Mouse (Mus musculus) CD8-positive naive resting alpha-beta T cell, adult 2 months (primary cell): ENCODE measurements around the gene Igfbp4.

Experiments used
- DNase-seq, 2 experiments: peaks; one replicate each; pipeline ENCODE4 v3.0.0; 2022; ENCODE audit warnings: low read depth in 2 of 2, low spot score in 2 of 2

Gene Igfbp4

GRCm38 (mm10) chr11:99041051-99041729, at the start of gene Igfbp4:
Gene Igfbp4, plus strand, starts transcription at chr11:99041244.
- peak in 1 of 2 experiments; percentile 36 for DNase-seq

GRCm38 (mm10) chr11:98995987-98996386, 45.1 kb upstream of the Igfbp4 start:
- no peak for DNase-seq

DNA sequence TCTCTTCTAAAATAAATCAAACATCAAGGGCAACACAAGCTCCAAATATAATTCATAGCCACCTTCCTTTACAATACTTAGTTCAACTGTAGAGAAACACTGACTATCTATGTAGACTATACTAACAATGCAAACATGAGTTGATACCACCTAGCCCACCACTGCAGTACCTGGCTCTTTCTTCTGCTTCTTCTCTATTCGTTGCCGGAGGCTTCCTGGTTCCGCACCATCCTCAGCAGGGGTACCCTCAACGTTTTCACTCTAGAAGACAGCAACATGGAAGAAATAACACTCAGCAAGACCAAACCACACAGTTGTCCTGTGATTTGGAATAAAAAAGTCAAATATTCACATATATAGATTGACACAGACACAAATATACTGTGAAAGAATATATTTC, 43.4 kb upstream of the Igfbp4 start:
- no peak for DNase-seq

GRCm38 (mm10) chr11:98998776-98999175, 42.3 kb upstream of the Igfbp4 start:
- no peak for DNase-seq

DNA sequence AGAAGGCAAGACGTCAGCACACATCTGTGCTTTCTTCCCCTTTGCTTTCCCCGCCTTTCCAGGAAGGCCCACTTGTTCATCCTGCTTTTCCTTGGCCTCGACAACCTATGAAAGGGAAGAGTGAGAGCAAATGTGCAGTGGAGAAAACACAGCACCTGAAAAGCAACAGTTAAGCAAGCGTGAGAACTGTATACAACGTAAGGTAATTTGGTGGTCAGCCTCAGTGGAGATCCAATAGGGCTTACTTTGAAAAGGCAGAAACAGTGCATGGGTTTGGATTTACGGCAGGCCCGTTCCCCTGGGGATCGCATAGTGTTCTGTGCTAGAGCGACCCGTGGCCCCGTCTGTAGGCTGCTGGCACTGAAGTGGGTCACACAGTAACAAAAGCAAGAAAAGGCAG, 41.8 kb upstream of the Igfbp4 start:
- no peak for DNase-seq

GRCm38 (mm10) chr11:99006788-99007187, 34.3 kb upstream of the Igfbp4 start:
- DNase-seq, result no peak

DNA sequence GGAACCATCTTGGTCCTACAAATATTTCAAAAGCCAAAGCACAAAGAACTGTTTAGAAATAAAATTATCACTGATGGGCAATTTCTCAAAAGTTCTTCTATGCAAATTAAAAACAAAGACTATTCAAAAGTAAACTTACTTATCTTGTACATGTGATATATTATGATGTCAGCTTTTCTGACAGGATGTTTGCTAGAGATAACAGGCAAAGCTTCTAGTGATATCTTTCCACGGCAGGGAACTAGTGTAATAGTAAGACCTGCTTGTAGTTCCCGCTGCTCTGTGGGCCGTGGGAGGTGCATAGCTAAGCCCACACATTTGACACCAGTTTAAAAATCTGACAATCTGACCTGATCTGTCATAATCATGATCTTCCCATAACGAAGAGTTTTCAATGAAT, 30.9 kb upstream of the Igfbp4 start:
- DNase-seq, result no peak

DNA sequence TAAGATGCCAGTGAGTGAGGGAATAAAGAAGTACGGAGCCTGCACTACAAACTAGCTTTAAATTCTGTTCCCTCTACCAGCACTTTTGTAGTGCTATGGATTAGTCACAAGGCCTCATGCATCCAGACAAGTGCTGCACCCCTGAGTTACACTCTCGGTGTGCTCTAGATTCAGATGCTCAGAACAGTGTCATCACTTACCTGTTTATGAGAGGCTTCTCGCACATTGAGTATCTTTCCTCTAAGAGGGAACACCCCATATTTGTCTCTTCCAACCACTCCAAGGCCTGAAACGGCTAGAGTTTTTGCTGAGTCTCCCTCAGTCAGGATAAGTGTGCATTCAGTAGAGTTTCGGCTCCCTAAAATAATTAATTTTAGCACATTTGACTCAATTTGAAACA, 30.3 kb upstream of the Igfbp4 start:
- DNase-seq, result no peak

GRCm38 (mm10) chr11:99013856-99014255, 27.2 kb upstream of the Igfbp4 start:
- DNase-seq, result no peak

- DNase-seq, result no peak
Observed at GRCm38 (mm10) chr11:99019844-99020243, 21.2 kb upstream of the Igfbp4 start.

- DNase-seq, result no peak
Observed at GRCm38 (mm10) chr11:99022384-99022933, 18.6 kb upstream of the Igfbp4 start.

DNA sequence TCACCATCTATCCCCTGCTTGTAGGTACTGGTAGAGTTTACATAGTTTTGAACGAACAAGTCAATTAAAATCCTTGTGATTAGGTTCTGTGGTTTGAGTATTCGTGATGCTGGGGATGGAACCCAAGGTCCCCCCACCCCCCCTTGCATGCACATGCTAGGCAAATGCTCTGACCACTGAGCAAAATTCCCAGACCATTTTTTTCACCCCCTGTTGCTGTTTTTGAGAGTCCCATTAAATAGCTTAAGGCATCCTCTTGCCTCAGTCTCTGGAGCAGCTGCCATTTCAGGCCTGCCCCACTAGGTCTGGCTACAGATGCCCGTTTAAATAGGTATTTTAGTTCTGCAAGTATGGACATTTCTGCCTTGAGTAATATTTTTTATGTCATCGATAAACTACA, 17.9 kb upstream of the Igfbp4 start:
- DNase-seq, result no peak

DNA sequence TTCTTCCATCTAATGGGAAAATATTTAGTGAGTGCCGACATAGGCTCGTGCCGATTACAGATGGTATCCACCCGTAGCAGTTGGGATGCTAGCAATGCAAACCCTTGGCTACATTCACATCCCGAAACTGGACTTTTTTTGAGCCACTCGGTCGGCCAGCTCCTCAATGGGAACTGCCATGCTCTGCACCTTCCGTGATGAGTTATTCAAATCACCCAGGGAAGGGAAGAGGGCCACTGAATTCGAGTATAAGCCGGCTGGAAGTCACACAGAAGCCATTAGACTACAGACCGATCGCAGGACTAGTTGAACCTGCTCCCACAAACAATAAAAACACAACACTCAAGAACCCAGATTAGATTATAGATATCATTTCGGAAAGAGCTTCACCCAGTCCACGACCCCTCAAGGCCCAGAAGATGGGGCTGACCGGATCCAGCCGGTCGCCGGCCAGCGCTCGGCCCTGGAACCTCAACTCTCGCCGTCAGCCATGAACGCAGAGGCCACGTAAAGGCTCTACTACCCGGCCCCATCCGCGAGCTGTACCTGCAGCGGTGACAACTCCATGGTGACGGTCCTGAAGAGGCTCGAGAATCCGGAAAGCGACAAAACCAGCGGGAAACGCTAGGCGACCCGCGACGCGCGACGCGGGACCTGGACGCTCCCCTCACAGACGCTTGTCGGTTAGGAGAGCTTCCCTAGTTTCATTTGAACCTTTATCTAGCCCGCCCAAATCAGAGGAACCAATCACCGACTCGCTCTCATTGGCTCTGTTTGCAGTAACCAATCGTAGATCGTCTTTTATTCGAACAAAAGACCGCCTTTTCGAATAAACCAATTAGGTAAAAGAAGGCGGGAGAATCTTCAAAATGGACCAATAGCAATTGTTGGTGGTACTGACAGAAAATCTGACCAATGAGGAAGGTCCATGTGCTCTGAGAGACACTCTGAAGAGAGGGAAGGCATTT, 17.3 kb upstream of the Igfbp4 start, which contains the start of gene Top2a:
Gene Top2a (minus strand): TSS at position 690 of the 968 bp plus-strand sequence.
- peak; percentile 97 to 99 for DNase-seq

- DNase-seq, result no peak
Observed at GRCm38 (mm10) chr11:99024468-99025134, 16.4 kb upstream of the Igfbp4 start.

DNA sequence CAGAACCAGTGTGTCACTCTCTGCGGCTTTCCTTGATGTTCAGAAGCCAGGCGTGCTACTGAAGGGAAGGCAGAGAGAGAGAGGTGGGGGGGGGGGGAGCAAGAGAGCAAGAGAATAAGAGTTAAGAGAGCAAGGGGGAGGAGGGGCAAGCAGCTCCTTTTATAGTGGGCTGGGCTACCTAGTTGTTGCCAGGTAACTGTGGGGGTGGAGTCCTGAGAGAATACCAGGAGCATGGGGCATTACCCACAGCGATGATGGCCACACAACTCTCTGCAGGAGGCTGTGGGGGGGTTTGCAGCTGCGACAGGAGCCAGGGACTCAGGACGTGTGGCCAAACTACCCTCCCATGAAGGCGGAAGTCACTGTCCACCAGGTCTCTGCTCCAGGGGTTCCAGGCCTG, 15.2 kb upstream of the Igfbp4 start:
- no peak for DNase-seq

DNA sequence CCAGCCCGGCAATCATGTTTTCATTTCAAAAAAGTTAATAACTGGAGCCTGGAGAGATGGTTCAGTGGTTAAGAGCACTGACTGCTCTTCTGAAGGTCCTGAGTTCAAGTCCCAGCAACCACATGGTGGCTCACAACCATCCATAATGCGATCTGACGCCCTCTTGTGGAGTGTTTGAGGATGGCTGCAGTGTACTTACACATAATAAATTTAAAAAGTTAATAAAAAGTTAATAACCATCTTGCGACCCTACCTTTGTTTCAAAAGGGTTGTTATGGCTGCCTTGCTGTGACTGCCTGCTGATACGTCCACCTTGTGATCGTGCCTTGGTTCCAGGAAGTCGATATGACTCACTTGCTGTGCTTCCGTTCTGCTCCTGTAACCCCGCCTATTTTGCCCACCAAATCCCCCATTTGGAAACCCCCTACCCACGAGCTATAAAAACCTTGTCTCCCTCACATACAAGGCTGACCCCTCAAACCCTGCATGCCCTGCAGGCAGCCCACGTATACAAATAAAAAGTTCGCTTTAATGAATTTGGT, 14.1 kb upstream of the Igfbp4 start:
- DNase-seq, result no peak

DNA sequence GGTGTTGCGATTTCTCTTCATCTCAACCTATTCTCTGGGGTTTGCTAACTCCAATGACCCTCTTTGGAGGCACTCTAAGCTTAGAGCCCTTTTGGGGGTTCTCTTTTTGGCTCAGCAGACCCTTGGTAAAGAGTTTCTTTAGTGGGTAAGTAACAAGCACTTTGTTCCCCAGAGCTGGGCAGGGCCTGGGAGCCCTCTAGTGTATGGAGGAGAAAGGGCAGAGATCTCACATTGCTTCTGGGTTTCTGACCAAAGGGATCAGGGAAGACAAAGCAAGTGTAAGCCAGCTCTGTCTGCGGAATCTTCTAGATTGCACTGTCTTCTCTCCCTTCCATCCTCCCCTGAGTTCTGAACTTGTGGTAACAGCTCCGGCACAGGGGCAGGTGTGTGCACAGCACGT, 5.7 kb upstream of the Igfbp4 start:
- no peak for DNase-seq

DNA sequence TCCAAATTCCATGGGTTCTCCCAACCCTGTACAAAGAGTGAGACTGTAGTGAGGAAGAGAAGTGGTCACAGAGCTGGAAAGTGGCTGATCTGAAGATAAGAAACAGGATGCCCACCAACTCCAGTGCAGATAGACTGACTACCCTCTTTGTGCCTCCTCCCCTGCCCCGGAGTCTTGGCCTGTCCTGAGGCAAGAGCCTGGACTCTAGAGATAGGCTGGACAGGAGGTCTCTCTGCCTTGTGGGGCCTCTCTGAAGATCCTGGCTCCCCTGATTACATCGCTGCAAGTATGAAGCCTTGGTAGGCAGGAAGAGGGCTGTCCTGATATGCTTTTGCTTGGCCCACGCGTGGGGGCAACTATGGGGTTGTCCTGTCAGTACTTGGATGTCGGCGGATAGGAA, 4.8 kb upstream of the Igfbp4 start:
- DNase-seq, result no peak

- peak; percentile 62 to 80 for DNase-seq
Observed at GRCm38 (mm10) chr11:99039782-99040181, 1.3 kb upstream of the Igfbp4 start.

- DNase-seq, result peak in 1 of 2 experiments; percentile 38
Observed at GRCm38 (mm10) chr11:99040346-99040974, 584 bp upstream of the Igfbp4 start.
